Mouse (Mus musculus) forebrain, postnatal 0 days (tissue): ENCODE data around the gene Kctd21. TPM values are rescaled to one million over a fixed set of nuclear protein-coding genes. Genes with fewer than 3 reads are reported as not detected.

Experiments used
- ATAC-seq: fragments of 200-750 bp; cut with Nextera tagmentation; 2 replicates; pipeline ENCODE4 v1.8.0; 2017; ENCODE audit warnings: mild to moderate bottlenecking, moderate library complexity
- DNase-seq: peaks from one replicate; pipeline ENCODE4 v3.0.0-alpha.2; 2015
- H3K27ac ChIP-seq: fragments of 300-500 bp; sonication (generic); 2 replicates; pipeline ENCODE4 v1.5.1; 2014; ENCODE audit warnings: low read depth, mild to moderate bottlenecking, antibody characterized with exemption, low read length, moderate library complexity, mixed read lengths
- H3K27me3 ChIP-seq: fragments of 300-500 bp; sonication (generic); 2 replicates; pipeline ENCODE4 v1.6.1; 2014; ENCODE audit warnings: mild to moderate bottlenecking, low read length, mixed read lengths; ENCODE audit not compliant: insufficient read depth
- H3K36me3 ChIP-seq: fragments of 300-500 bp; sonication (generic); 2 replicates; pipeline ENCODE4 v1.6.1; 2014; ENCODE audit warnings: mild to moderate bottlenecking, moderate library complexity; ENCODE audit not compliant: insufficient read depth
- H3K4me1 ChIP-seq: fragments of 300-500 bp; sonication (generic); 2 replicates; pipeline ENCODE4 v1.6.1; 2014; ENCODE audit warnings: antibody characterized with exemption; ENCODE audit not compliant: insufficient read depth
- H3K4me2 ChIP-seq: fragments of 300-500 bp; sonication (generic); 2 replicates; pipeline ENCODE4 v1.6.1; 2014; ENCODE audit warnings: low read depth, mild to moderate bottlenecking, moderate library complexity
- H3K4me3 ChIP-seq: fragments of 300-500 bp; sonication (generic); 2 replicates; pipeline ENCODE4 v1.5.1; 2014; ENCODE audit warnings: low read depth, low read length, mixed read lengths
- H3K9ac ChIP-seq: fragments of 300-500 bp; sonication (generic); 2 replicates; pipeline ENCODE4 v1.6.1; 2014; ENCODE audit warnings: mild to moderate bottlenecking
- H3K9me3 ChIP-seq: fragments of 300-500 bp; sonication (generic); 2 replicates; pipeline ENCODE4 v1.6.1; 2016; ENCODE audit warnings: low read length
- CTCF ChIP-seq: sonication (generic); IDR thresholded peaks from 2 replicates; pipeline ENCODE4 v1.5.1; 2016; ENCODE audit warnings: antibody characterized with exemption, control low read depth, low read depth
- WGBS: fragments of 180-500 bp; shearing (Covaris S2); extraction: QIAGEN DNeasy Blood & Tissue Kit; methylation state at CpG from one replicate; pipeline ENCODE4 v1.1.7; 2014; 5-methylcytosine and 5-hydroxymethylcytosine counted together
- polyA plus RNA-seq: library from polyadenylated mRNA; unstranded; fragments of >200 nt; fragmentation: Nextera tagmentation; extraction: Ambion mirVana; gene quantifications from 2 replicates; pipeline ENCODE4 v1.2.1, GENCODE M21; 2015
- total RNA-seq: library from RNA; depleted of rRNA; stranded (reverse); fragments of >200 nt; gene quantifications from 2 replicates; pipeline ENCODE4 v1.2.3, GENCODE M21; 2014

Kctd21 gene
- total and polyA plus RNA-seq, 2 experiments from 2014 or later, result 3.1 to 4.9 TPM

DNA sequence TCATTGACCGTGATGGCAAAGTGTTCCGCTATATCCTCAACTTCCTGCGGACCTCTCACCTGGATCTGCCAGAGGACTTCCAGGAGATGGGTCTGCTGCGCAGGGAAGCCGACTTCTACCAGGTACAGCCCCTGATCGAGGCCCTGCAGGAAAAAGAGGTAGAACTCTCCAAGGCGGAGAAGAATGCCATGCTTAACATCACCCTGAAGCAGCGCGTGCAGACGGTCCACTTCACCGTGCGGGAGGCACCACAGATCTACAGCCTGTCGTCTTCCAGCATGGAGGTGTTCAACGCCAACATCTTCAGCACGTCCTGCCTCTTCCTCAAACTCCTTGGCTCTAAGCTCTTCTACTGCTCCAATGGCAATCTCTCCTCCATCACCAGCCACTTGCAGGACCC is 15.3 kb downstream of the Kctd21 start:
- Histone ChIP-seq H3K4me2 (no peak overlapping the region), H3K9me3 (no peaks in the 10 kb centered on the region), H3K27ac (no peak overlapping the region), H3K4me3 (no peak overlapping the region), H3K4me1 (peaks cover 16% of the 10 kb centered on the region; the same call in 1 of the 2 replicates), H3K36me3 (no peaks in the 10 kb centered on the region), H3K27me3 (no peaks in the 10 kb centered on the region), H3K9ac (no peak overlapping the region)
- TF ChIP-seq CTCF, result no peak
- DNase-seq (no peak), ATAC-seq (no peak)
- 97% methylated on average over 15 of the region's 15 CpGs for WGBS

DNA sequence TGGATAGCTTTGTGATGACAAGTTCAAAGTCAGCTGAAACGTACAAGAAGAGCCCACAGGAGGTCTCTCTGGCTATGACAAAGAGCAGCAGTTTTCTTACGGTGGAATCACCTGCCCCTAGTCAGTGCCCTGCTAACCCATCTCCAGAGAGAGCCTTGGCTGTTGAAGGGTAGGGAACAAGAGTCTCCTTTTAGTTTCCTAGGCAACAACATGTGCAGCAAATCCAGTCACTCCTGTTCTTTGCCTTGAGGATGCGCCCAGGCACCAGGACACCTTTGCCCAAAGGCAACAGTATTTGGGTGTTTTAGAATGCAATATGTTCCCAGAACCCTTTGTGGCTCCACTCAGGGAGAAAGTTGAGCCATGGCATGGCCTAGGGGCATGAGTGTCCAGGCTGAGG is 16.2 kb downstream of the Kctd21 start:
- ATAC-seq (no peak), DNase-seq (no peak)
- TF ChIP-seq CTCF, result no peak
- H3K27me3 ChIP-seq, result no peaks in the 10 kb centered on the region
- no peak overlapping the region for H3K4me2 ChIP-seq
- peaks cover 16% of the 10 kb centered on the region; the same call in 1 of the 2 replicates for H3K4me1 ChIP-seq
- no peaks in the 10 kb centered on the region for H3K36me3 ChIP-seq
- H3K9ac ChIP-seq, result no peak overlapping the region
- 86% methylated on average over 3 of the region's 3 CpGs for WGBS
- H3K4me3 ChIP-seq, result no peak overlapping the region
- no peak overlapping the region for H3K27ac ChIP-seq
- no peaks in the 10 kb centered on the region for H3K9me3 ChIP-seq

DNA sequence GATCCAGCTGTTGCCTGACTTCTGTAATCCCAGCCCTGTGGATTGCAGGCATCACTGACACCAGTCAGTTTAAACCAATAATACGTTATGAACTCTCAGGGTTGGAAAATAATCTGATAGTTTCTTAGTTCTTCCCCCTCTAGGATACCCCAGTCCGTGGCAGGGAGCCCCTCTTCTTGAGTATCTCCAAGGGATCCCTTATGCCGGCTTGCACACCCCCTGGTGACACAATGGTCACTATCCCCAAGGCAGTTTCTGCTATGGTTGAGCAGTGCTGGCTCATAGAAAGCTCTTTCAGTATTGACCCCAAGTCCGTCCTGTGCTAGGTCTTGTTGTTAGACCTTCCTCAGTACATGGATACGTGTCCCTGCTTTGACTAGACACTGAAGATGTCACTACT is 16.7 kb downstream of the Kctd21 start:
- ATAC-seq (no peak), DNase-seq (no peak)
- TF ChIP-seq CTCF, result no peak

DNA sequence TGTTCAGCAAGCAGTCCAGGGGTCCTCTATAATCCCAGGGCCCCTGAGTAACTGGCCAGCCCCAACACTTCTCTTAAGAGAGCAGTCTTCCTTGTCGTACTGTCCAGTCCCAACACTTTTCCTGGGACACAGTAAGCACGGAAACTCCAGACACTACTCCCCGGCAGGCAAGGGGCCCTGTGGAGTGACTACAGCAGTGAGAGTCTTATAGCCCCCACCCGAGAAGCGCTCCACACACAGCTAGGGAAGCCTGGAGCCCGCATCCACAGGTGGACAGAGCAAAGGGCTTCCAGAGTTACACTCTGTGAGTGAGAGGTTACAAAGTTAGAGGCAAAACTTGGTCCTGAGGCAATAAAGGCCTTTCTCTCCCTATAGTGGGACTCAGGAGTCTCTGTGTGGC is 17.3 kb downstream of the Kctd21 start:
- ATAC-seq, result no peak
- Histone ChIP-seq H3K27ac (no peak overlapping the region), H3K4me2 (no peak overlapping the region), H3K4me1 (peaks cover 16% of the 10 kb centered on the region; the same call in 1 of the 2 replicates), H3K27me3 (no peaks in the 10 kb centered on the region), H3K4me3 (no peak overlapping the region), H3K36me3 (no peaks in the 10 kb centered on the region), H3K9me3 (no peaks in the 10 kb centered on the region), H3K9ac (no peak overlapping the region)
- DNase-seq, result no peak
- TF ChIP-seq CTCF, result no peak
- WGBS, result 86% methylated on average over 6 of the region's 6 CpGs

More for the DNA sequence above, 16.7 kb downstream of the Kctd21 start:
- 88% methylated on average over 5 of the region's 5 CpGs for WGBS
- no peak overlapping the region for H3K27ac ChIP-seq
- H3K4me1 ChIP-seq, result peaks cover 16% of the 10 kb centered on the region; the same call in 1 of the 2 replicates
- no peak overlapping the region for H3K4me3 ChIP-seq
- H3K36me3 ChIP-seq, result no peaks in the 10 kb centered on the region
- H3K9ac ChIP-seq, result no peak overlapping the region
- H3K4me2 ChIP-seq, result no peak overlapping the region
- no peaks in the 10 kb centered on the region for H3K9me3 ChIP-seq
- no peaks in the 10 kb centered on the region for H3K27me3 ChIP-seq

DNA sequence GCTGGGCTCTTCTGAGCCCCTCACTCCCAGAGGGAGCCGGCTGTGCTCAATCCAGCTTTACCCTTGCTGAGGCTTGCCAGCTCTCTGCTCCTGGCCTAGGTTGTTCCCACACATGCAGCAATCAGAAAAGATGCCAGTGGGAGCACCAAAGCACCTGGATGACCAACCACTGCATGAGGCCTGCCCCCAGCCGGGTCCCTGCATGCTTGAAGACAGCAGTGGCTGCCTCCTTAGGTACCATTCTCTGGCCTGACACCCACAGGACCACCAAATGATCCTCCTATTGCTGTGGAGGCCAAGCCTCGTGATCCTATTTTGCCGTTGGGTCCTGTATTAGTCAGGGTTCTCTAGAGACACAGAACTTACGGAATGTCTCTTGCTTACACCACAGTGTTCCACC is 18.8 kb downstream of the Kctd21 start:
- DNase-seq (no peak), ATAC-seq (no peak)
- Histone ChIP-seq H3K4me2 (no peak overlapping the region), H3K27me3 (no peaks in the 10 kb centered on the region), H3K9ac (no peak overlapping the region), H3K4me1 (0 out of 2 replicates have a peak, but pooled peaks cover 2% of the 10 kb centered on the region), H3K4me3 (no peak overlapping the region), H3K36me3 (no peaks in the 10 kb centered on the region), H3K9me3 (no peaks in the 10 kb centered on the region), H3K27ac (no peak overlapping the region)
- TF ChIP-seq CTCF, result no peak
- 91% methylated on average over 5 of the region's 5 CpGs for WGBS

DNA sequence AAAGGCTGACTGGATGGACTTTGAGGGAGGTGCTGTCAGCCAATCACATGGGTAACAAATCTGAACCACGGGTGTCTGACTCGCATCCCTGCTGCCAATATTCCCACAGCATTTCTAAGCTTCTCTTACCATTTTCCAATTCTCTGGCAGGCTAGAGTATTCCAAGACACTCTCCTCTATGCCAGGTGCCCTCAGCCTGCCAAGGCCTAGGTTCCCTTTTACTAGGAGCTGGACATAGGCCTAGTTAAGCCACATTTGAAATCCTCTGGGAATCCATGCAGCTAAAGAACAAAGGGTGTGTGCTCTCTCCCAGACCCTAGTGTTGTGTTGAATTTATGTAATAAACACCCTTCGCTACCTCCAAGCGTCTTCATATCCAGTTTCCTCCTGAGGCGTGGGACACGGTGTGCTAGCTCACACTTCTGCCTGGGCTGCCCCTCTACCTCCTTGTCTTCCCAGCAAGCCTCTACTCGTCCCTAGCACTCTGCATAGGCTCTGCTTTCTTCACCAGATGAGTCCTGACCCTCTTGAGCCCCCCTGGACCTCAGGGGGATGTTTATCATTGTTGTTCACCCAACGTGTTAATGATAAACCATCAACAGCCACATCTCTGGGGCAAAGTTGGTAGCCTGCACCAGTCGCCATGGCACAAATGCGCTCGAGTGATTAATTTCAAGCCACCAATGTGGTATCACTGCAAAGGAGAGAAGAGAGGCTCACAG is 19.8 kb downstream of the Kctd21 start:
- peak; percentile 23; the same call in 1 of the 2 replicates for ATAC-seq
- H3K4me1 ChIP-seq, result no peaks in the 10 kb centered on the region
- no peak for TF ChIP-seq CTCF
- no peaks in the 10 kb centered on the region for H3K36me3 ChIP-seq
- H3K4me2 ChIP-seq, result no peak overlapping the region
- 79% methylated on average over 11 of the region's 11 CpGs for WGBS
- no peak overlapping the region for H3K9ac ChIP-seq
- H3K9me3 ChIP-seq, result no peaks in the 10 kb centered on the region
- H3K27ac ChIP-seq, result no peak overlapping the region
- H3K4me3 ChIP-seq, result no peak overlapping the region
- H3K27me3 ChIP-seq, result no peaks in the 10 kb centered on the region
- DNase-seq, result no peak

DNA sequence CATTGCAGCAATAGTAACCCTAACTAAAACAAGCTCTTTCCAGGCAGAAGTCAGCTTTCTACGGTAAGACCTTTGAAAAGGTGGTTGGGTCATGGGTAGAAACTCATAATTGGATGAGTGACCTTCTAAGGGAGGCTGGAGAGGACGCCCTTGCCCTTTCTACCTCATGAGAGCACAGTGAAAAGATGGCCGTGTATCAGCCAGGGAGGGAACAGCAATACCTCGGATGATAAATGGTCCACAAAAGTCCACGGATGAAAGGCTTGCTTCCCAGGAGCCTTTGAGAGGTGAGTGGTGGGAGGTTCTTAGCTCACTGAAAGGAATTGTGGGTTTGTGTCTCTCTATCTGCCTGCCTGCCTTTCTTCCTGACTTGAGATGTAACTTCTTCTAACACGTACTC is 21.2 kb downstream of the Kctd21 start:
- no peaks in the 10 kb centered on the region for H3K36me3 ChIP-seq
- no peak for TF ChIP-seq CTCF
- no peak for ATAC-seq
- H3K4me2 ChIP-seq, result no peak overlapping the region
- no peaks in the 10 kb centered on the region for H3K27me3 ChIP-seq
- H3K4me1 ChIP-seq, result no peaks in the 10 kb centered on the region
- WGBS, result 90% methylated on average over 6 of the region's 6 CpGs
- no peaks in the 10 kb centered on the region for H3K9me3 ChIP-seq
- no peak for DNase-seq
- H3K27ac ChIP-seq, result no peak overlapping the region
- no peak overlapping the region for H3K9ac ChIP-seq
- no peak overlapping the region for H3K4me3 ChIP-seq
